Mouse (Mus musculus): ENCODE results near the gene Cited4. TPM values are rescaled to one million over a fixed set of nuclear protein-coding genes. Genes with fewer than 3 reads are reported as not detected.
A peak's percentile ranks its signal among the peaks of the same experiment; 100 is the strongest.

The Cited4 gene
- polyA plus RNA-seq, 1 experiment from 2014 or later, result 2.4 TPM

- Histone ChIP-seq H3K27me3 (replicated peaks; ENCODE audit: control insufficient read depth, insufficient read depth, low read length) (no peaks in the 10 kb centered on the region), H3K4me3 (ENCODE audit: low read length) (no peak overlapping the region), H3K9ac (ENCODE audit: low read depth, low read length) (no peak overlapping the region), H3K4me2 (ENCODE audit: low read length) (no peak overlapping the region), H3K36me3 (ENCODE audit: control insufficient read depth, insufficient read depth, low read length) (no peaks in the 10 kb centered on the region), H3K27ac (ENCODE audit: low read depth, low read length) (no peak overlapping the region), H3K4me1 (ENCODE audit: control insufficient read depth, insufficient read depth, low read depth, low read length) (no peaks in the 10 kb centered on the region), H3K9me3 (ENCODE audit: control insufficient read depth, low read length) (no peaks in the 10 kb centered on the region)
- 38% methylated on average over 10 of the region's 10 CpGs for whole genome bisulfite sequencing
- no peak for ATAC-seq
These were observed 26.3 kb downstream of the Cited4 start for GRCm38 (mm10) chr4:120692717-120693116.

- WGBS, result 92% methylated on average over 7 of the region's 8 CpGs
- no peaks in the 10 kb centered on the region for H3K9me3 ChIP-seq (ENCODE audit: control insufficient read depth, low read length)
- no peak for ATAC-seq
These were observed 31.0 kb downstream of the Cited4 start for GRCm38 (mm10) chr4:120697353-120697752.

DNA sequence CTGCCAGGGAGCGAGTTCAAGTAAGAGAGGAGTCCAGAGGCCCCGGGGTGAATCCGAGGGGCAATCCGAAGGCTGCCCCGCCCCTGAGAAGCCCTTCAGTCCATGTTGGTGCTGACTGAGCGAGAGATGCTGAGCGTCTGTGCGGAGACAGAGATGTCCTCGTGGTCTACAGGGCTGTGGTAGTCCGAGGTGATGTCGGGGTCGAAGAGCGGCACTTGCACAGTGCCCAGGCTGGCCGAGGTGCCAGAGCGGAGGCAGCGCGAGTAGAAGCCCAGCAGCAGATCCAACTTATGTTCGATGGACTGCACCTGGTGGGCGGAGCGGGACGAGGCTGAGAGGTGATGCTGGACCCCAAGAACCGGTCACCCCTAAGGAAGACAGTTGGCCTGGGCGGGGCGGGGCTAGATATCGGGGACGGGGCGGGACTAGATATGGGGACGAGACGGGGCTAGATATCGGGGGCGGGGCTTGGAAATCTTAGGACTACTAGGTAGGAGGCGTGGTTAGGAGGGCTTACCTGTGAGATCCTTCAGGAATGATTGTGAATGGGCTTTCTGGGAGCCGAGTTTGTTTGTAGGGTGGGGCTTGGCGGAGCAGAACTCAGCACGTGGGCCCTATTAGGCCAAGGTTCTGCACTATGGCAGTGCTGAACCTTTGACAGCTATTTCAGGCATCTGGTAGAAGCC lies 31.6 kb downstream of the Cited4 start:
- Histone ChIP-seq H3K4me1 (ENCODE audit: control insufficient read depth, insufficient read depth, low read depth, low read length) (no peaks in the 10 kb centered on the region), H3K27ac (ENCODE audit: low read depth, low read length) (no peak overlapping the region), H3K4me3 (ENCODE audit: low read length) (no peak overlapping the region), H3K4me2 (ENCODE audit: low read length) (peak overlapping the region; percentile 16; the same call in 1 of the 2 replicates), H3K27me3 (replicated peaks; ENCODE audit: control insufficient read depth, insufficient read depth, low read length) (no peaks in the 10 kb centered on the region; the same call in none of the 2 replicates), H3K9ac (ENCODE audit: low read depth, low read length) (no peak overlapping the region; the same call in 1 of the 2 replicates), H3K9me3 (ENCODE audit: control insufficient read depth, low read length) (no peaks in the 10 kb centered on the region), H3K36me3 (ENCODE audit: control insufficient read depth, insufficient read depth, low read length) (no peaks in the 10 kb centered on the region)
- 18% methylated on average over 35 of the region's 35 CpGs for WGBS
- no peak for ATAC-seq

More at GRCm38 (mm10) chr4:120697353-120697752, 31.0 kb downstream of the Cited4 start:
- H3K27ac ChIP-seq (ENCODE audit: low read depth, low read length), result no peak overlapping the region
- H3K4me3 ChIP-seq (ENCODE audit: low read length), result no peak overlapping the region
- no peak overlapping the region for H3K9ac ChIP-seq (ENCODE audit: low read depth, low read length)
- no peaks in the 10 kb centered on the region; the same call in none of the 2 replicates for H3K27me3 ChIP-seq (replicated peaks; ENCODE audit: control insufficient read depth, insufficient read depth, low read length)
- H3K4me2 ChIP-seq (ENCODE audit: low read length), result no peak overlapping the region
- H3K4me1 ChIP-seq (ENCODE audit: control insufficient read depth, insufficient read depth, low read depth, low read length), result no peaks in the 10 kb centered on the region
- no peaks in the 10 kb centered on the region for H3K36me3 ChIP-seq (ENCODE audit: control insufficient read depth, insufficient read depth, low read length)

DNA sequence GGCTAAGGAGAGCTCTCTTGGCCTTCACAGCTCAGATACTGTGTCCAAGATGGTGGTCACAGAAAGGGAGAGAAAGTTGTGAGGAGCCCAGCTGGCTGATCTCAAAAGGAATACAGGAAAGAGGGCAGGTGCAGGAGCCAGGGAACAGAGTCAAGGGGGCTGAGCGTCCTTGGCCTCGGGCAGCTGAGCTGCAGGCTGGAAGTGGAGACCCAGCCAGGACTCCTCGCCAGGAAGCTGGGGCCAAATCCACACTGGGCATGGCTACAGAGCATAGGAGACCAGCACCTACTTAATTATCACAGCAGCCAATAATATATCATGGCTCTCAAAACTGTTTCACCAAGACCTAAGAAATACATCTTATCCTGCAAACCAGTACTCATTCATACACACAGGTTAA lies 34.8 kb downstream of the Cited4 start:
- Histone ChIP-seq H3K27me3 (replicated peaks; ENCODE audit: control insufficient read depth, insufficient read depth, low read length) (no peaks in the 10 kb centered on the region; the same call in none of the 2 replicates), H3K4me2 (ENCODE audit: low read length) (no peak overlapping the region), H3K27ac (ENCODE audit: low read depth, low read length) (no peak overlapping the region), H3K9me3 (ENCODE audit: control insufficient read depth, low read length) (no peaks in the 10 kb centered on the region), H3K4me3 (ENCODE audit: low read length) (no peak overlapping the region), H3K4me1 (ENCODE audit: control insufficient read depth, insufficient read depth, low read depth, low read length) (no peaks in the 10 kb centered on the region), H3K9ac (ENCODE audit: low read depth, low read length) (no peak overlapping the region), H3K36me3 (ENCODE audit: control insufficient read depth, insufficient read depth, low read length) (no peaks in the 10 kb centered on the region)
- WGBS, result 75% methylated on average over 3 of the region's 3 CpGs
- ATAC-seq, result no peak

DNA sequence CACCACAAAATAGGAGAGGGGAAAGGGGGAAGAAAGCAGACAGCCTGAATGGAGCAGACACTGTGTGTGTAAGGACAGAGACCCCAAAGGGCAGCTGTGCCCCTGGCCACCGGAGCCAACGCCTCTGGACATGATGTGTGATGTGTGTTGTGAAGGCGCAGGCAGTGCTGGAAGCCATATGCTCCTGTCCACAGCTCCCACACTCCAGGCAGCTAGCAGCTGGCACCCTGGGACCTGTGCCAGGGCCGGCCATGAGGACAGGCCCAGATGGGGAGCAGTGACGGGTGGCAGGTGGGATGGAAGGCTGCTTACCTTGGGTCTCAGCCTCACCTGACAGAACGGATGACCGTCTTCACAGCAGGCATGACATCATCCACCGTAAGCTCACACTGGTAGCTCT lies 35.7 kb downstream of the Cited4 start:
- 65% methylated on average over 8 of the region's 8 CpGs for WGBS

GRCm38 (mm10) chr4:120702511-120702910 lies 36.1 kb downstream of the Cited4 start:
- no peak overlapping the region for H3K27ac ChIP-seq (ENCODE audit: low read depth, low read length)
- H3K9ac ChIP-seq (ENCODE audit: low read depth, low read length), result no peak overlapping the region
- H3K4me1 ChIP-seq (ENCODE audit: control insufficient read depth, insufficient read depth, low read depth, low read length), result no peaks in the 10 kb centered on the region
- no peak overlapping the region for H3K4me3 ChIP-seq (ENCODE audit: low read length)
- no peaks in the 10 kb centered on the region for H3K36me3 ChIP-seq (ENCODE audit: control insufficient read depth, insufficient read depth, low read length)
- H3K9me3 ChIP-seq (ENCODE audit: control insufficient read depth, low read length), result no peaks in the 10 kb centered on the region
- H3K4me2 ChIP-seq (ENCODE audit: low read length), result no peak overlapping the region
- H3K27me3 ChIP-seq (replicated peaks; ENCODE audit: control insufficient read depth, insufficient read depth, low read length), result no peaks in the 10 kb centered on the region; the same call in none of the 2 replicates
- ATAC-seq, result no peak
- 93% methylated on average over 2 of the region's 2 CpGs for WGBS

More for the DNA sequence above, 35.7 kb downstream of the Cited4 start:
- Histone ChIP-seq H3K36me3 (ENCODE audit: control insufficient read depth, insufficient read depth, low read length) (no peaks in the 10 kb centered on the region), H3K9ac (ENCODE audit: low read depth, low read length) (no peak overlapping the region), H3K27ac (ENCODE audit: low read depth, low read length) (no peak overlapping the region), H3K4me3 (ENCODE audit: low read length) (no peak overlapping the region), H3K9me3 (ENCODE audit: control insufficient read depth, low read length) (no peaks in the 10 kb centered on the region), H3K4me1 (ENCODE audit: control insufficient read depth, insufficient read depth, low read depth, low read length) (no peaks in the 10 kb centered on the region), H3K27me3 (replicated peaks; ENCODE audit: control insufficient read depth, insufficient read depth, low read length) (no peaks in the 10 kb centered on the region; the same call in none of the 2 replicates), H3K4me2 (ENCODE audit: low read length) (no peak overlapping the region)
- peak; percentile 41; the same call in 1 of the 2 replicates for ATAC-seq

- no peak for ATAC-seq
- Histone ChIP-seq H3K4me2 (ENCODE audit: low read length) (no peak overlapping the region), H3K9me3 (ENCODE audit: control insufficient read depth, low read length) (no peaks in the 10 kb centered on the region), H3K9ac (ENCODE audit: low read depth, low read length) (no peak overlapping the region), H3K4me1 (ENCODE audit: control insufficient read depth, insufficient read depth, low read depth, low read length) (peaks cover 12% of the 10 kb centered on the region), H3K27me3 (replicated peaks; ENCODE audit: control insufficient read depth, insufficient read depth, low read length) (no peaks in the 10 kb centered on the region; the same call in 1 of the 2 replicates), H3K36me3 (ENCODE audit: control insufficient read depth, insufficient read depth, low read length) (no peaks in the 10 kb centered on the region), H3K27ac (ENCODE audit: low read depth, low read length) (no peak overlapping the region), H3K4me3 (ENCODE audit: low read length) (no peak overlapping the region)
- WGBS, result 53% methylated on average over 11 of the region's 12 CpGs
These were observed 45.9 kb downstream of the Cited4 start for GRCm38 (mm10) chr4:120712236-120712635.

DNA sequence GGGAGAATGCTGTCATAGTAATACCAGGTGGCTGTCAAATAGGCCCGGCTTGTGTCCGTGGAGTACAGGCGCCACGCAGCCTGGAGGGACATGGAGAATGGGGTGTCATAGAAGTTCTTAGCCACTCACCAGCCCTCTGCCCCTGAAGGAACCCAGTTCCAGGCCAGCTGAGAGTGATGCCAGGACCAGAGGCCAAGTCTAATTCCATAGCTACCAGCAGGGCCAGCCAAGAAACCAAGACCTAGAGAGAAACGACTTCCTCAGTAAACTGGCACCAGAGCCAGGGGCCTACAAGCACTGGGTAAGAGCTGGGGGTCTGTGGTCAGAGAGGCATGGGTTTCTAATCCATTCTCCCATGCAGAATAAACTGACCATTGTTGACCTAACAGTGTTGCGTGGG lies 46.6 kb downstream of the Cited4 start:
- H3K27ac ChIP-seq (ENCODE audit: low read depth, low read length), result no peak overlapping the region
- H3K9me3 ChIP-seq (ENCODE audit: control insufficient read depth, low read length), result no peaks in the 10 kb centered on the region
- H3K27me3 ChIP-seq (replicated peaks; ENCODE audit: control insufficient read depth, insufficient read depth, low read length), result no peaks in the 10 kb centered on the region; the same call in 1 of the 2 replicates
- no peak overlapping the region for H3K4me2 ChIP-seq (ENCODE audit: low read length)
- ATAC-seq, result no peak
- H3K4me3 ChIP-seq (ENCODE audit: low read length), result no peak overlapping the region
- WGBS, result 84% methylated on average over 6 of the region's 6 CpGs
- H3K9ac ChIP-seq (ENCODE audit: low read depth, low read length), result no peak overlapping the region
- no peaks in the 10 kb centered on the region for H3K36me3 ChIP-seq (ENCODE audit: control insufficient read depth, insufficient read depth, low read length)
- peaks cover 12% of the 10 kb centered on the region for H3K4me1 ChIP-seq (ENCODE audit: control insufficient read depth, insufficient read depth, low read depth, low read length)

DNA sequence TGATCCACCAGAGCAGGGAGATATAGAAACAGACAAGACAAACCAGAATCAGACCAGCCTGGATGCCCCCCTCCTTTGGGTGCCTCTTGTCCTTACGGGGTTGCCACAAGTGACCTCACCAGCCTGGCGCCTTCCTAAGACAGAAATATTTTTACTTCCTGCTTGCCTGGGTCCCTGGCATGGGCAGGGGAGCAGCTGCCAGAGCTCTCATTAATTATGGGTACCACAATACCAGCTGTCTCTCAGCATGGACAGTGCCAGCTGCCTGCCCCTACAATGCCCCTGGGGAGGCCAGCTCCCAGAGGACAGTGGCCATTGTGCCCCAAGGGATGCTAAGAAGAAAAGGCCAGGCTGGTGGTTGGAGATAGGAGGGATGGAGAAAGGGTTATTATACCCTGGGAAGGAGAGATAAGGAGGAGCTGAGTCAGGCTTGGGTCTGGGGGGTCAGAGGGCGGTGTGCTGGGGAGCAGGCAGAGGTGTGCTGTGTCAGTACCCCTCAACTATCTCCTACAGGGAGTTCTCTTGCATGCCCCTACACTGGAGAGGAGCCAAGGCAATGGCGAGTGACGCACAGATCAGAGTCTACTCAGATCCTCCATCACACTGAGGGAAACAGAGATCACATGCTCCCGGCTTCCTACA lies 47.6 kb downstream of the Cited4 start:
- Histone ChIP-seq H3K27me3 (replicated peaks; ENCODE audit: control insufficient read depth, insufficient read depth, low read length) (no peaks in the 10 kb centered on the region; the same call in 1 of the 2 replicates), H3K27ac (ENCODE audit: low read depth, low read length) (no peak overlapping the region), H3K4me2 (ENCODE audit: low read length) (no peak overlapping the region), H3K4me3 (ENCODE audit: low read length) (no peak overlapping the region), H3K4me1 (ENCODE audit: control insufficient read depth, insufficient read depth, low read depth, low read length) (peaks cover 12% of the 10 kb centered on the region), H3K9ac (ENCODE audit: low read depth, low read length) (no peak overlapping the region), H3K9me3 (ENCODE audit: control insufficient read depth, low read length) (no peaks in the 10 kb centered on the region), H3K36me3 (ENCODE audit: control insufficient read depth, insufficient read depth, low read length) (no peaks in the 10 kb centered on the region)
- ATAC-seq, result 0 out of 2 replicates have a peak, but pooled peaks have one; percentile 4
- WGBS, result 57% methylated on average over 6 of the region's 6 CpGs
